Mouse (Mus musculus) G1E (cell line): ENCODE measurements around the gene Gpn3.
A peak's percentile ranks its signal among the peaks of the same experiment; 100 is the strongest.

ENCODE experiments used
- CTCF ChIP-seq: IDR thresholded peaks from 2 replicates; pipeline ENCODE4 v1.5.1; 2012; ENCODE audit warnings: low read depth, low read length, inconsistent platforms, mixed read lengths
- GATA1 ChIP-seq: IDR thresholded peaks from 2 replicates; pipeline ENCODE4 v1.6.1; 2012; ENCODE audit warnings: borderline replicate concordance, low read length, inconsistent platforms, mixed read lengths
- POLR2AphosphoS5 ChIP-seq: IDR thresholded peaks from 2 replicates; pipeline ENCODE4 v1.6.1; 2012; ENCODE audit warnings: low read depth, low read length, inconsistent platforms; ENCODE audit not compliant: insufficient replicate concordance
- TAL1 ChIP-seq: conservative IDR thresholded peaks from 2 replicates; pipeline ENCODE4 v1.6.1; 2012; ENCODE audit warnings: low read depth, low read length, inconsistent platforms, mixed read lengths

DNA sequence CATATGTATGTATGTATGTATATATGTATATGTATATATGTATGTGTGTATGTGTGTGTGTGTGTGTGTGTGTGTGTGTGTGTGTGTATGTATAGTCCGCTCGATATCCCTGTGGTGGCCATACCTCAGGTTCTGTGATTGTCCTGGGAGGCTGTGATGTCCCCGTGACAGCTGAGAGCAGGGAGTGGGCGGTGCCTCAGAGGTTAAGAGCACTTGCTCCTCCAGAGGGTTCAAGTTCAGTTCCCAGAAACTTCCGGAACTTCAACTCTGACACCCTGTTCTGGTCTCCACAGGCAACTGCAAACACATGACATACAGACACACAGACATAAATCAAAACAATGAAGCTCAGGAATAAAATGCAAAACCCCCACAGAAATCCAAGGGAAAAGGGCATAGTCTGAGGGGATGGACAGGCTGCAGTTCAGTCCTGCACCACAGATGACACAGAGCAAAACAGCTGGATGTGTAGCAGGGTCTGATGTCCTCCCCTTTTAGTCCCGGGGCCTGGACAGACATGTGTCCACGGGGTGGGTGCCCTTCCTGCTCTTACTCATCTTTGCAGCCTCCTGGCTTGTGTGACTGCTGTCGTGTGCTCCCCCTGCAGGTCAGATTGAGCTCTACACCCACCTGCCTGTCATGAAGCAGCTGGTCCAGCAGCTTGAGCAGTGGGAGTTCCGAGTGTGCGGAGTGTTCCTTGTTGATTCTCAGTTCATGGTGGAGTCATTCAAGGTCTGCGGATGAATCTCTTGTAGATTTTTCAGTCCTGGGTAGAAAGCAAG is 7.9 kb downstream of the Gpn3 start:
- TF ChIP-seq CTCF = peak; percentile 95
- TF ChIP-seq GATA1 = no peak
- TF ChIP-seq POLR2AphosphoS5 = no peak
- TF ChIP-seq TAL1 = no peak
